Mouse (Mus musculus): ENCODE data around the gene Usp1. TPM values are rescaled to one million over a fixed set of nuclear protein-coding genes. Genes with fewer than 3 reads are reported as not detected.
"Not testable (repeated sequence)": the region's sequence is repeated elsewhere in the genome, so short reads cannot be mapped to it uniquely, and the experiment has no call there.

Gene Usp1
- total RNA-seq, 2 experiments from 2014 or later = 14.6 to 14.7 TPM

- intact Hi-C loops (cut with DNase I) = loop anchor here (10.0 kb wide), 1 partner anchor 89 kb away; no protein-coding TSS in a partner anchor
- DNase-seq (ENCODE audit: extremely low spot score in 1 of 2, low spot score in 2 of 2) = no peak
Measured at GRCm38 (mm10) chr4:98975741-98976140, 52.1 kb downstream of the Usp1 start.

- DNase-seq (ENCODE audit: extremely low spot score in 1 of 2, low spot score in 2 of 2) = not testable (repeated sequence)
- intact Hi-C loops (cut with DNase I) = loop anchor here (10.0 kb wide), 1 partner anchor 87 kb away; no protein-coding TSS in a partner anchor
Measured at GRCm38 (mm10) chr4:98978288-98978687, 54.7 kb downstream of the Usp1 start.

GRCm38 (mm10) chr4:98978693-98979092 lies 55.1 kb downstream of the Usp1 start:
- intact Hi-C loops (cut with DNase I) = loop anchor here (10.0 kb wide), 1 partner anchor 86 kb away; no protein-coding TSS in a partner anchor
- no peak for DNase-seq (ENCODE audit: extremely low spot score in 1 of 2, low spot score in 2 of 2)

GRCm38 (mm10) chr4:98979976-98980375 lies 56.4 kb downstream of the Usp1 start:
- DNase-seq (ENCODE audit: extremely low spot score in 1 of 2, low spot score in 2 of 2) = not testable (repeated sequence)
- intact Hi-C loops (cut with DNase I) = loop anchor here (10.0 kb wide), 1 partner anchor 85 kb away; no protein-coding TSS in a partner anchor

GRCm38 (mm10) chr4:98984701-98985100 lies 61.1 kb downstream of the Usp1 start:
- DNase-seq (ENCODE audit: extremely low spot score in 1 of 2, low spot score in 2 of 2) = no peak
- intact Hi-C loops (cut with DNase I) = no loop called here

Other genes with a start within 250 kb of the Usp1 start
- gene L1td1, start 197.1 kb upstream of the Usp1 start, total RNA-seq (2021) = not detected
- gene Kank4, start 106.3 kb upstream of the Usp1 start, total RNA-seq (2021) = 1 to 10 TPM; 2.4 to 2.5 TPM
- not detected for gene I0C0044D17Rik, start 100.0 kb upstream of the Usp1 start, total RNA-seq (2021)
- gene Angptl3, start 107.1 kb downstream of the Usp1 start, total RNA-seq (2021) = not detected
- gene Dock7, start 197.1 kb downstream of the Usp1 start, total RNA-seq (2021) = 10 to 100 TPM; 62.8 to 70.9 TPM

Measured in left cerebral cortex, postnatal 10 days (tissue).